Mouse (Mus musculus) intestine, embryonic 15.5 days (tissue): ENCODE data around the gene Galt. TPM values are rescaled to one million over a fixed set of nuclear protein-coding genes. Genes with fewer than 3 reads are reported as not detected.

Source experiments
- polyA plus RNA-seq: library from polyadenylated mRNA; unstranded; fragments of >200 nt; fragmentation: Nextera tagmentation; extraction: Ambion mirVana; gene quantifications from 2 replicates; pipeline ENCODE4 v1.2.1, GENCODE M21; 2015

Gene Galt
- polyA plus RNA-seq, 1 experiment from 2014 or later: 64.8 TPM

Other genes with a start within 250 kb of the Galt start
- gene 1110017D15Rik, start 237.9 kb upstream of the Galt start, polyA plus RNA-seq: 0.28 and 0.55 TPM in 2 replicates
- gene Fam219a, start 185.7 kb upstream of the Galt start, polyA plus RNA-seq: 2.3 TPM in 2 replicates
- gene Dnaic1, start 185.5 kb upstream of the Galt start, polyA plus RNA-seq: 5.6 and 5.8 TPM in 2 replicates
- 10.8 and 11.2 TPM in 2 replicates for gene Enho, start 114.9 kb upstream of the Galt start, polyA plus RNA-seq
- gene Cntfr, start 58.1 kb upstream of the Galt start, polyA plus RNA-seq: 5.1 and 6.4 TPM in 2 replicates
- gene Il11ra1, start 55.2 kb upstream of the Galt start, polyA plus RNA-seq: 127 and 129 TPM in 2 replicates
- 58.8 and 65.0 TPM in 2 replicates for gene Rpp25l, start 41.7 kb upstream of the Galt start, polyA plus RNA-seq
- 122 and 131 TPM in 2 replicates for gene Dctn3, start 32.1 kb upstream of the Galt start, polyA plus RNA-seq
- not detected in 2 replicates for gene Arid3c, start 24.1 kb upstream of the Galt start, polyA plus RNA-seq
- 94.7 and 108 TPM in 2 replicates for gene Sigmar1, start 929 bp downstream of the Galt start, polyA plus RNA-seq
- 30.5 and 31.9 TPM in 2 replicates for gene Ccl27a, start 19.0 kb downstream of the Galt start, polyA plus RNA-seq
- gene Gm21541, start 148.4 kb downstream of the Galt start, polyA plus RNA-seq: 16.9 and 31.6 TPM in 2 replicates
- 0.70 and 1.5 TPM in 2 replicates for gene Gm20878, start 186.3 kb downstream of the Galt start, polyA plus RNA-seq
- 0.15 and 0.20 TPM in 2 replicates for gene Fam205a4, start 210.8 kb downstream of the Galt start, polyA plus RNA-seq